Mouse (Mus musculus) MEL (cell line): Measurements from ENCODE around the gene Ptprk.

Source experiments
- CTCF ChIP-seq, 3 experiments: IDR thresholded peaks in 2 of 3; conservative IDR thresholded peaks in 1 of 3; 2 replicates each; pipeline ENCODE4 v1.5.1; 2011 to 2012; ENCODE audit warnings: low read length in 3 of 3, low read depth in 2 of 3, mild to moderate bottlenecking in 2 of 3, improper control_type of control experiment in 1 of 3, inconsistent platforms in 1 of 3, mixed read lengths in 1 of 3, moderate library complexity in 1 of 3; ENCODE audit not compliant: control insufficient read depth in 1 of 3, insufficient read depth in 1 of 3, poor library complexity in 1 of 3, severe bottlenecking in 1 of 3
- HCFC1 ChIP-seq: IDR thresholded peaks from 2 replicates; pipeline ENCODE4 v1.6.1; 2012; ENCODE audit warnings: low read depth, mild to moderate bottlenecking, inconsistent platforms, low read length, improper control_type of control experiment, moderate library complexity
- JUND ChIP-seq: IDR thresholded peaks from 2 replicates; pipeline ENCODE4 v1.6.1; 2011; ENCODE audit warnings: low read depth, mild to moderate bottlenecking, improper control_type of control experiment, low read length
- POLR2A ChIP-seq, 2 experiments: IDR thresholded peaks; 2 replicates each; pipeline ENCODE4 v1.6.1; 2011 to 2012; ENCODE audit warnings: low read length in 2 of 2, mild to moderate bottlenecking in 2 of 2, control low read depth in 1 of 2, improper control_type of control experiment in 1 of 2, low read depth in 1 of 2, moderate library complexity in 1 of 2; ENCODE audit not compliant: control insufficient read depth in 1 of 2, insufficient read depth in 1 of 2, poor library complexity in 1 of 2
- SIN3A ChIP-seq: IDR thresholded peaks from 2 replicates; pipeline ENCODE4 v1.6.1; 2012; ENCODE audit warnings: low read length, improper control_type of control experiment, inconsistent platforms
- ZC3H11A ChIP-seq: IDR thresholded peaks from 2 replicates; pipeline ENCODE4 v1.6.1; 2012; ENCODE audit warnings: low read depth, mild to moderate bottlenecking, inconsistent platforms, low read length, improper control_type of control experiment

- TF ChIP-seq POLR2A (IDR thresholded peaks at IDR 0.05; ENCODE audit: control insufficient read depth in 1 of 2, insufficient read depth in 1 of 2, low read depth in 1 of 2, low read length in 2 of 2, poor library complexity in 1 of 2), result no peak
- no peak for TF ChIP-seq SIN3A
- TF ChIP-seq HCFC1, result no peak
- TF ChIP-seq CTCF (IDR thresholded peaks at IDR 0.05 in 2 of 3, conservative IDR thresholded peaks at IDR 0.05 in 1 of 3; ENCODE audit: control insufficient read depth in 1 of 3, insufficient read depth in 1 of 3, low read depth in 2 of 3, low read length in 3 of 3, poor library complexity in 1 of 3, severe bottlenecking in 1 of 3), result no peak
- no peak for TF ChIP-seq JUND
- no peak for TF ChIP-seq ZC3H11A
Observed at GRCm38 (mm10) chr10:28209394-28209793, 134.8 kb downstream of the Ptprk start.
